Mouse (Mus musculus) natural killer cell, adult 2 months (primary cell): ENCODE measurements around the gene Muc15.

Experiments
- DNase-seq, 2 experiments: peaks; one replicate each; pipeline ENCODE4 v3.0.0; 2022; ENCODE audit warnings: low spot score in 2 of 2

The Muc15 gene

DNA sequence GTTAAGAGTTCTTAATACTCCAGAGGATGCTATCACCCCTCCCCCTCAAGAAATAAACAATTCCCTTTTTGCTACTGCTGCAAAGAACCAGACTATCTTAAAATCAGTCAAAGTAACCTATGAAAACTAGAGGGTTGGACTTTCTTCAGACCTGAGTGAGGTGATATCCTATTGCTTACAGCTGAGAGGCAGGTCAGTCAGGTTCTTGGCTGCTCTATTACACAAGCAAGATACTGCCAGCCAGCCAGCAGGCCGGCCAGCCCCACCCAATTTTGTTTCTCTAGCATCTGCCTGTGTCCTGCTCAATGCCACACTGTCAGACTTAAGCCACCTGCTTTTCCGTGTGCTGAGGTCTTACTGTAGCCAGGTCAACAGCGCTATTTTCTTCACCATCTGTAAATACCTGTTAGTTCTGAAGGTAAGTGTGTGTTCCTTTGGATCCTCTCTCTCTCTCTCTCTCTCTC, at the start of gene Muc15:
Muc15 (plus strand) TSS at position 51 of the 464 bp plus-strand sequence.
- DNase-seq: no peak

DNA sequence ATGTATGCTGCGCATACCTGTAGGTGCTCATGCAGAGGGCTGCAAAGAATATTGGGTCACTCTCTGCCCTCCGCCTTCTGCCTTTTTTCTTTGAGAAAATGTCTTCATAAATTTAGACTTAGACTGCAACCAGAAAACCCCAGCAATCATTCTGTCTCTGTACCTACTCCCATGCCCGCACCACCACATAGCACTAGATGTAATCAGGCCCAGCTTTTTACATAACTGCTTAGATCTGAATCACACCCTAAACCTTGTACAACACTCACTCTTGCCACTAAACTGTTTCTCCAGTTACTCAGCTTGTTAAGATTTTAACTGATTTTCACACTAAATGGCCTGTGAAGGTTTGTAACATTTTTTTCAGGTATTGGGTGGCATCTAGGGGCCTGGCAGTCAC, 11.7 kb upstream of the Muc15 start:
- no peak for DNase-seq

DNA sequence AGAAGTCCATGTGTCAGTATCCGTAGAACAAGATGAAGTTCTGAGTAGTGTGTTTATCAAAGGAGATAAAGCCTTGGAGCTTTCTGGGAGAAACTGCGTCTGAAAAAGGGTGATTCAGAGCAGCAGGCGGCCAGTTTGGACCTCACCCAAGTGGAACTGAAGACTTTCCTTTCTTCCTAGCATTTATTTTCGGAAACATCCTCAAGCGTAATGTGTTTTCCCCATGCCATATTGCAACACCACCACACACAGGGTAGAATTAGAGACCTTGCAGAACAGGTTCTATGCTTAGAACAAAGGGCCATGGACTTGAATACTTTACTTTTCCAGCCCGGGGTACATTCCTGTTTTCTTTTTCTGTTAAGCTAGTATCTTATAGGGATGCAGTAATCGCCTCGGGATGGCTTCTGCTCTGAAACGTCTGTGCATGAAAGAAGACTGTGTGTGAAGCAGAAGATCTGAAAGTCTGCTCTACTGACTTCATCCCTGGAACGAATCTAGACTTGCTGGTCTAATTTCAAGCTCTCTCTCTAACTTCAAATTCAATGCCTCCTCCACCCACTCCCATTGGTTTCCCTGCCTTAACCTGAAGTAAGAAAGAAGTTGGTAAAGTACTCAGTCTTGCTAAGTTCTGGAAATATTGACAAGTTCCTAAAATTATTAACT, 11.0 kb upstream of the Muc15 start:
- no peak for DNase-seq

DNA sequence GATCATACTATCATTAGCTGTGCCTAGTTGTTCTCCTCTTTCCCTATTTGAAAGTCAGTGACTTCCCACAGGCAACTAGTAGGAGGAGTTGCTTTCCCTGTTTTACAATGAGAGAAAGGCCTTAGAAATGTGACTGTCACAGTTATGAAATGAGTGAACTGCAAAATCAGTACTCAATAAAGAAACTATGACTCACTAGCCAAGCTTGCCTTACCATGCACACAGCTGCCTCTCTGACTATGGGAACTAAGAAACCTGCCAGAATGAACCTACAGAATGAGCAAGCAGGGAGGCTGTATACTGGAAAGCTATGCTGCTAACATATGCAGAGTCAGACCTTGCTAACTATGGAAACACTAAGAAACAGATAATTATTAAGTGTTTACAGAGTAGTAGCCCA, 2.1 kb upstream of the Muc15 start:
- no peak for DNase-seq

DNA sequence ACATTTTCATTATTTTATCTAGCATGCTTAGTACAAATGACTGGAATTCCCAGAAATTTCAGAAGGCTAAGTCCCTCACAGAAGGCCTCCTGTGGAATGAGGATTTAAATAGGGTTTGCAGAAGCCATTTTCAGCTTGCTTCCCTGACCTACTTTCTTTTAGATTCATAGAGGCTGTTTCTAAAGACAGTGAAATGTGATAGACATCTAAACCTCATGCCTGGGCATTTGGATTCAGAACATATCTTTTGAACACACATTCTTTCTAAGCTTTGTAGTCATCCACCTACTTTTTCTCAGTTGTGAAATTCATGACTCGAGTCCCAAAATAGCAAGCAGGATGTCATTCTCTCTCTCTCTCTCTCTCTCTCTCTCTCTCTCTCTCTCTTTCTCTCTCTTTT, 1.1 kb downstream of the Muc15 start:
- no peak for DNase-seq

DNA sequence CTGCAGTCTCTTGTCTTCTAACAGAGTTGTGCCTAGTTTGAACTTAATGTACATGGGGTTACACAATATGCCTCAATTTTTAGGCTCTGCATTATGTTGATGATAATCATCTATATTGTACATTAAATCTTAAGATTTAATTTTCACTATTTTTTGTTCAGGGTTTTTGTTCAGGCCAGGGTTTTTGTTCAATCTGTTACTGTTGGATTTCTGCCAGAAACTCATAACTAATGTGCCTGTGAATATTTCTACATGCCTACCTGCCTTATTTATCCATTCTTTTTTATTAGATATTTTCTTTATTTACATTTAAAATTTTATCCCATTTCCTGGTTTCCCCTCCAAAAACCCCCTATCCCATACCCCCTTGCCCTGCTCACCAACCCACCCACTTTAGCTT, 5.0 kb downstream of the Muc15 start:
- DNase-seq: no peak

DNA sequence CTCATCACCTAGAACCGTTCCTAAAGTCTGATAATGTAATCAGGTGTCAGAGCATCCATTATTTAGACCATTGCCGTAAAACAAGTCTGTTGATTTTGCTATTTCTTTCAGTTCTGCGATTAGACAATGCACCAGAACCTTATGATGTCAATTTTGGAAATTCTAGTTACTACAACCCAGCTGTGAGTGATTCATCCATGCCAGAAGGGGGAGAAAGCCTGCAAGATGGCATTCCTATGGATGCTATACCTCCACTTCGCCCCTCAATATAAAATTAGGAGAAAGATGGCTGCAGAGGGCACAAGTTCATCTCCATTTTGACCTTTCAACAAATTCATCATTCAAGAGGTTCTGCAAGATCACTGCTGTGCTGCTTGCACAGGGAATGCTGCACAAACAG, 16.1 kb downstream of the Muc15 start:
- DNase-seq: no peak

DNA sequence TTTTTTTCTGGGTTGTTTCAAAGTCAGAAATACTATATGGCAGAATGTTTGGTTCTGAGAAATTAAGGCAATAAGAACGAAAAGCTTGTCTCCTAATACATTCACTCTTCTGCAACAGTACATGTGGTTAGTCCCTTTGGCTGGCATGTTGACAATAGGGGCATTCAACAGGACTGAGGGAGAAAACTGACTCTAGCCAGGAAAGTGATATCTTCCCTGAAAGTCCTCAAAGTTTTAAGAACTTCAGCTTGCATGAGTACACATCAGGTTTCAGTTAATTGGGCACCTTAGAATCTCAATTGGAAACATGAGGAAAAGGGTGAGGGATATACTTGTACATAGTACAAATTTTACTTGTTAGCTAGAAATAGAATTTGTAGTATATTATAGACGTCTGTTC, 16.8 kb downstream of the Muc15 start:
- DNase-seq: no peak

DNA sequence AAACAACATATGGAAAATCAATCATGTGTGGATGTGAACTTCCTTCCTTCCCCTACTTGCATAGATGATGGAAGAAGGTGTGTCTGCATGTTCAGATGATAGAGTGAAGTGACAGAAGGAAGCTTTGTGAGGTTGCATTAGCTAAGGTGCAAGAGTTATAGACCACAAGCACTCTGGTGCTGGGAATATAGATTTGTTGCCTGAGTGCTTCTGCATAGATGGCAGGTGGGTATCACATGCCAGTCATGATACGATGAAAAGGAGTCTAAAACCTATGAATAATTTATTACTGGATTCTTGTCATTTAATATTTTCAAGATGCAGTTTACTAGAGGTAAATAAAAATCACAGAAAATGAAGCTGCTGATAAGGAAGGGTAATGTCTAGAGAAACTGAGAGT, 18.6 kb downstream of the Muc15 start:
- DNase-seq: no peak

DNA sequence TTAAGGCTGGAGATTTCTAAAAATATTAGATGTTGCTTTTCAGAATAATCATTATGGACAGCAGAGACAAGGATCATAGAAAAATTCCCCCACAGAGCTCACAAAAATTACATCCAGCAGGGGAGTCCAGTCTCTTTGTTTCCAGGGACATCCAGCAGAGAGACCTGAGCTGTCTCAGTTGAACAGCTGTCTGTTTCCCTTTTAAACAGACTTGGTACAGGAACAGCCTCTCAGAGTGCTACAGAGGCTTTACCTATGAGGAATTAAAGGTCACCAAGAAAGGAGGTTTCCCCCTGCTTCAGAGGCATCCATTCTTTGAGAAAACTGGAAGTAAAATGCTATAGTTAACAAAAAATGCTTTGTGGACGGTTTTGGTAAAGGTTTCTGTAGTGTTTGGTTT, 19.4 kb downstream of the Muc15 start:
- no peak for DNase-seq

DNA sequence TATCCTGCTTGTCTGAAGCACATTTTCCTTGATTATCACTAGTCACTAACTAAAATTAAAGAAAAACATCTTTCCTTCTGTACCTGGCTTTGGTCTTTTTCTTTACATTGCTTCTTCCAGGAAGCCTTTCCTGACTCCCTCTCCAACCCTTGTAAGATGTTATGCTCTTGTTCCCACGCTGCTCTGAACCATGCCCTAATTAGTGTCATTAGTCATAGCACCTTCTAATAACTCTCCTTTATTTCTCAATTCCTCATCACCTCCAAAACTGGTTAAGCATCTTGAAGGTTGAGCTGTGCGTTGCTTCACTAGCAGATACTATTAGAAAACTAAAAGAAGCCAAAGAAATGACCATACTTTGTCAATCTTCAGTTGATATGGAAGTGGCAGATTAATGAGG, 36.4 kb downstream of the Muc15 start:
- DNase-seq: no peak

DNA sequence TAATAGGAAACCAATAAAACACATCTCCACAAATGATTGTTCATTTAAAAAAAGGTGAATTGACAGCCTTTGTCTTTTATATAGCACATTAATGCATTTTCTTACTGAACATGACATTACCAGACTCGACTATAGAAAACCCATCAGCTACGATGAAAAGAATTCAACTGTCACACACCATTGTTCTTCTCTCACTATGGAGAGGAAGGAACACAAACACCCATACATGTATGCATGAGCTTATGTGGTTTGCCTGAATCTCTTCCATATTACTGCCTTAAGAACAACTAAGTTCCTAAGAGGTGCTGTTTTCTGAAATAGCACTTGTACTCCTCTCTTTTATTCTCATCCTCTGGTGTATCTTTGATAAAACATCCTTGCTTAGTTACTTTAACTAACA, 38.3 kb downstream of the Muc15 start:
- DNase-seq: no peak

DNA sequence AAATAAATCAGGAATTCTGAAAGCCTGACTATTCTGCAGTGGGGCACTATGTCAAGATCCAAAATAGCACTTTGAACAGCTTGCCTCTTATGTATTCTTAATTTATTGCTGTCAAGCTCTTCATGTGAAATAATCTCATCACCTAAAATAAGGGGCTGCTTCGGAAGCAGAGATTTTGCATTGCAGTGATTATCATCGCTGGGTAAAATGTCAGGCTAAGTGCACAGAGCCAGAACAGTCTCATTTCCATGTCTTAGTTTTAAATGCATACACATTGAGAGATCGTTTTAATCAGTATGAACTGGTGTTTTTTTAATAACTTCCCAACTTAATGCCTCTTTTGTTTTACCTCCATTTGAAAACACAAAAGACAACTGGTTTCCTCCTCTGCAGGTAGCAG, 66.3 kb downstream of the Muc15 start:
- no peak for DNase-seq
